Mouse (Mus musculus) CH12.LX (cell line): ENCODE measurements around the gene Tnfrsf26. TPM values are rescaled to one million over a fixed set of nuclear protein-coding genes. Genes with fewer than 3 reads are reported as not detected.

Experiments
- DNase-seq: peaks from one replicate; pipeline ENCODE4 v3.0.0-alpha.2; 2013; ENCODE audit errors: extremely low read depth
- H3K27ac ChIP-seq: 2 replicates; pipeline ENCODE4 v1.5.1; 2012; ENCODE audit warnings: low read depth, mild to moderate bottlenecking, control low read depth, moderate library complexity; ENCODE audit not compliant: insufficient read depth
- H3K27me3 ChIP-seq: replicated peaks from 2 replicates; pipeline ENCODE3; 2012; ENCODE audit warnings: inconsistent platforms
- H3K36me3 ChIP-seq, 2 experiments: replicated peaks in 1 of 2; 2 replicates each; pipeline versions ENCODE3 to v1.6.1; 2012; ENCODE audit warnings: inconsistent platforms in 1 of 2, low read length in 1 of 2, mild to moderate bottlenecking in 1 of 2, mixed read lengths in 1 of 2, moderate library complexity in 1 of 2; ENCODE audit not compliant: control insufficient read depth in 1 of 2, insufficient read depth in 1 of 2
- H3K4me1 ChIP-seq, 2 experiments: 2 replicates each; pipeline ENCODE4 v1.6.1; 2012; ENCODE audit warnings: inconsistent platforms in 1 of 2, moderate library complexity in 1 of 2; ENCODE audit not compliant: insufficient read depth in 2 of 2, control insufficient read depth in 1 of 2
- H3K4me2 ChIP-seq: 2 replicates; pipeline ENCODE4 v1.6.1; 2012; ENCODE audit warnings: low read depth, mild to moderate bottlenecking, control low read depth; ENCODE audit not compliant: poor library complexity, insufficient read depth, severe bottlenecking
- H3K4me3 ChIP-seq, 3 experiments: fragments of 150-350 bp in 1 of 3; sonication (generic) in 1 of 3; replicated peaks in 1 of 3; 2 replicates each; pipeline versions ENCODE3 to v1.5.1; 2011 to 2012; ENCODE audit warnings: low read depth in 2 of 3, low read length in 2 of 3, mild to moderate bottlenecking in 2 of 3, moderate library complexity in 2 of 3, control low read depth in 1 of 3, improper control_type of control experiment in 1 of 3, inconsistent platforms in 1 of 3, mixed read lengths in 1 of 3; ENCODE audit not compliant: poor library complexity in 1 of 3
- H3K79me2 ChIP-seq: replicated peaks from 2 replicates; pipeline ENCODE4 v1.6.1; 2012; ENCODE audit warnings: mild to moderate bottlenecking, moderate library complexity; ENCODE audit not compliant: control insufficient read depth, poor library complexity, insufficient read depth, severe bottlenecking; ENCODE audit errors: extremely low read depth
- H3K9ac ChIP-seq: 2 replicates; pipeline ENCODE4 v1.6.1; 2012; ENCODE audit warnings: low read depth, mild to moderate bottlenecking, control low read depth, moderate library complexity; ENCODE audit not compliant: insufficient read depth
- H3K9me3 ChIP-seq: replicated peaks from 2 replicates; pipeline ENCODE3; 2012; ENCODE audit warnings: low read length, inconsistent platforms, mixed read lengths
- CHD1 ChIP-seq: IDR thresholded peaks from 2 replicates; pipeline ENCODE4 v1.6.1; 2012; ENCODE audit warnings: low read depth, low read length, improper control_type of control experiment, inconsistent platforms
- CTCF ChIP-seq, 2 experiments: IDR thresholded peaks in 1 of 2; conservative IDR thresholded peaks in 1 of 2; 2 replicates each; pipeline ENCODE4 v1.5.1; 2011 to 2012; ENCODE audit warnings: low read depth in 2 of 2, low read length in 2 of 2, improper control_type of control experiment in 1 of 2, inconsistent platforms in 1 of 2, mild to moderate bottlenecking in 1 of 2, moderate library complexity in 1 of 2
- ELF1 ChIP-seq: IDR thresholded peaks from 2 replicates; pipeline ENCODE4 v1.6.1; 2014; ENCODE audit warnings: low read depth, mild to moderate bottlenecking, inconsistent platforms, low read length, improper control_type of control experiment
- EP300 ChIP-seq: IDR thresholded peaks from 2 replicates; pipeline ENCODE4 v1.6.1; 2011; ENCODE audit warnings: low read length, improper control_type of control experiment
- GABPA ChIP-seq: IDR thresholded peaks from 2 replicates; pipeline ENCODE4 v1.6.1; 2012; ENCODE audit warnings: low read depth, low read length, improper control_type of control experiment, inconsistent platforms; ENCODE audit not compliant: insufficient replicate concordance
- HCFC1 ChIP-seq: IDR thresholded peaks from 2 replicates; pipeline ENCODE4 v1.6.1; 2012; ENCODE audit warnings: low read depth, mild to moderate bottlenecking, inconsistent platforms, low read length, improper control_type of control experiment
- IRF4 ChIP-seq: IDR thresholded peaks from 2 replicates; pipeline ENCODE4 v1.6.1; 2014; ENCODE audit warnings: low read depth, mild to moderate bottlenecking, inconsistent platforms, low read length, improper control_type of control experiment
- JUND ChIP-seq: conservative IDR thresholded peaks from 2 replicates; pipeline ENCODE4 v1.6.1; 2011; ENCODE audit warnings: low read depth, low read length, improper control_type of control experiment
- MAFK ChIP-seq: IDR thresholded peaks from 2 replicates; pipeline ENCODE4 v1.6.1; 2011; ENCODE audit warnings: low read length, improper control_type of control experiment; ENCODE audit not compliant: insufficient replicate concordance
- MAX ChIP-seq: IDR thresholded peaks from 2 replicates; pipeline ENCODE4 v1.6.1; 2011; ENCODE audit warnings: low read length, improper control_type of control experiment
- MXI1 ChIP-seq: IDR thresholded peaks from 2 replicates; pipeline ENCODE4 v1.6.1; 2011; ENCODE audit warnings: mild to moderate bottlenecking, low read depth, low read length, improper control_type of control experiment
- NELFE ChIP-seq: IDR thresholded peaks from 2 replicates; pipeline ENCODE4 v1.6.1; 2011; ENCODE audit warnings: low read depth, low read length, improper control_type of control experiment
- NRF1 ChIP-seq: IDR thresholded peaks from 2 replicates; pipeline ENCODE4 v1.6.1; 2014; ENCODE audit warnings: low read depth, mild to moderate bottlenecking, inconsistent platforms, low read length, improper control_type of control experiment, moderate library complexity
- RCOR1 ChIP-seq: conservative IDR thresholded peaks from 2 replicates; pipeline ENCODE4 v1.6.1; 2012; ENCODE audit warnings: low read depth, mild to moderate bottlenecking, inconsistent platforms, low read length, improper control_type of control experiment
- SIN3A ChIP-seq: IDR thresholded peaks from 2 replicates; pipeline ENCODE4 v1.6.1; 2012; ENCODE audit warnings: low read length, improper control_type of control experiment, inconsistent platforms
- TBP ChIP-seq: conservative IDR thresholded peaks from 2 replicates; pipeline ENCODE4 v1.6.1; 2011; ENCODE audit warnings: low read depth, low read length, improper control_type of control experiment
- UBTF ChIP-seq: IDR thresholded peaks from 2 replicates; pipeline ENCODE4 v1.6.1; 2012; ENCODE audit warnings: low read depth, mild to moderate bottlenecking, inconsistent platforms, low read length, improper control_type of control experiment, moderate library complexity
- USF1 ChIP-seq: IDR thresholded peaks from 2 replicates; pipeline ENCODE4 v1.6.1; 2014; ENCODE audit warnings: low read depth, mild to moderate bottlenecking, inconsistent platforms, low read length, improper control_type of control experiment
- USF2 ChIP-seq: conservative IDR thresholded peaks from 2 replicates; pipeline ENCODE4 v1.6.1; 2011; ENCODE audit warnings: low read depth, low read length, improper control_type of control experiment
- ZKSCAN1 ChIP-seq: IDR thresholded peaks from 2 replicates; pipeline ENCODE4 v1.6.1; 2012; ENCODE audit warnings: low read depth, inconsistent platforms, low read length, improper control_type of control experiment, borderline replicate concordance
- ZMIZ1 ChIP-seq: IDR thresholded peaks from 2 replicates; pipeline ENCODE4 v1.6.1; 2012; ENCODE audit warnings: low read depth, mild to moderate bottlenecking, inconsistent platforms, low read length, improper control_type of control experiment
- dilution Hi-C: fragments of 300-500 bp; cut with MboI; formaldehyde crosslinking; loops from 2 replicates; pipeline ENCODE4 v1.14.3; 2020; ENCODE audit warnings: low sequenced_read_pairs; ENCODE audit not compliant: extremely low pct_unique_long_range_greater_than_20kb, extremely low pct_ligation_motif_present
- in situ Hi-C: fragments of 300-500 bp; cut with MboI; formaldehyde crosslinking; loops from 3 replicates; pipeline ENCODE4 v1.14.3; 2019; ENCODE audit warnings: low sequenced_read_pairs, low pct_ligation_motif_present, low pct_unique_long_range_greater_than_20kb, mixed read lengths
- polyA plus RNA-seq: library from polyadenylated mRNA; unstranded; fragments of >175 nt; gene quantifications from 2 replicates; pipeline ENCODE4 v1.2.1, GENCODE M21; 2012; ENCODE audit warnings: low read depth; ENCODE audit not compliant: insufficient read length
- total RNA-seq, 2 experiments: library from RNA; depleted of rRNA; stranded (reverse); fragments of 300-350 nt in 1 of 2; fragments of >200 nt in 1 of 2; gene quantifications; 2 replicates each; pipeline ENCODE4 v1.2.3; 2012 to 2014

The Tnfrsf26 gene
- total and polyA plus RNA-seq, 3 experiments: 5.7 to 8.3 (median 8.3) TPM

- H3K4me1 ChIP-seq: no peaks in the 10 kb centered on the region
- dilution Hi-C loops: no loop called here
- in situ Hi-C loops: no loop called here
- H3K9ac ChIP-seq: no peak overlapping the region
- H3K36me3 ChIP-seq: peaks cover 0 to 24% of the 10 kb centered on the region in 2 experiments
- no peak for DNase-seq
- no peak for TF ChIP-seq JUND
- TF ChIP-seq USF2: no peak
- TF ChIP-seq GABPA: no peak
- TF ChIP-seq TBP: no peak
- no peak for TF ChIP-seq MXI1
- no peak for TF ChIP-seq UBTF
- no peak for TF ChIP-seq ELF1
- no peak for TF ChIP-seq IRF4
- no peak for TF ChIP-seq EP300
- no peak for TF ChIP-seq CTCF (conservative IDR thresholded peaks at IDR 0.05 in 1 of 2, IDR thresholded peaks at IDR 0.05 in 1 of 2; ENCODE audit: low read depth in 2 of 2, low read length in 2 of 2)
- no peak for TF ChIP-seq RCOR1
- no peak for TF ChIP-seq NELFE
- TF ChIP-seq ZMIZ1: no peak
- no peak for TF ChIP-seq CHD1
- TF ChIP-seq NRF1: no peak
- no peak for TF ChIP-seq ZKSCAN1
- TF ChIP-seq, all 38 proteins: peak for 0
- no peak overlapping the region for H3K4me2 ChIP-seq
- H3K4me3 ChIP-seq: no peak overlapping the region
- H3K27me3 ChIP-seq: peaks cover 1% of the 10 kb centered on the region
- no peak overlapping the region for H3K27ac ChIP-seq
- no peaks in the 10 kb centered on the region for H3K79me2 ChIP-seq
- H3K9me3 ChIP-seq: peaks cover 5% of the 10 kb centered on the region
These were observed 8.2 kb upstream of the Tnfrsf26 start for GRCm38 (mm10) chr7:143636674-143637073.

- in situ Hi-C loops (no loop called here), dilution Hi-C loops (no loop called here)
These were observed 3.0 kb upstream of the Tnfrsf26 start for GRCm38 (mm10) chr7:143631503-143631902.

More at GRCm38 (mm10) chr7:143631503-143631902, 3.0 kb upstream of the Tnfrsf26 start:
- no peaks in the 10 kb centered on the region for H3K79me2 ChIP-seq
- peaks cover 3 to 12% of the 10 kb centered on the region in 2 experiments; a peak in 3 of 4 replicates for H3K4me1 ChIP-seq
- DNase-seq: no peak
- H3K9ac ChIP-seq: no peak overlapping the region
- peaks cover under 1% of the 10 kb centered on the region for H3K9me3 ChIP-seq
- TF ChIP-seq NRF1 (no peak), MAFK (no peak), UBTF (no peak), NELFE (no peak), TBP (no peak), HCFC1 (no peak), SIN3A (no peak), MXI1 (no peak), USF1 (no peak), ZMIZ1 (no peak), GABPA (no peak), USF2 (no peak), MAX (no peak)
- peaks cover 1% of the 10 kb centered on the region for H3K27me3 ChIP-seq
- H3K4me2 ChIP-seq: no peak overlapping the region
- H3K27ac ChIP-seq: no peak overlapping the region
- H3K4me3 ChIP-seq: no peak overlapping the region
- peaks cover 0 to 5% of the 10 kb centered on the region in 2 experiments for H3K36me3 ChIP-seq
